Mouse (Mus musculus): ENCODE data around the gene Olfr960. TPM values are rescaled to one million over a fixed set of nuclear protein-coding genes. Genes with fewer than 3 reads are reported as not detected.

Gene Olfr960
- polyA plus RNA-seq (2014; fragmentation: Nextera tagmentation; extraction: Ambion mirVana), result not detected in 2 replicates

GRCm38 (mm10) chr9:39621073-39621472 lies at the start of gene Olfr960:
Gene Olfr960 (plus strand): TSS chr9:39621373.
- Histone ChIP-seq H3K9me3 (replicated peaks; ENCODE audit: control insufficient read depth, low read length) (no peaks in the 10 kb centered on the region), H3K4me2 (ENCODE audit: low read depth, low read length) (no peak within 1 kb of the TSS), H3K27me3 (ENCODE audit: control insufficient read depth, insufficient read depth, low read length) (no peaks in the 10 kb centered on the region), H3K9ac (replicated peaks; ENCODE audit: low read length) (no peak within 1 kb of the TSS), H3K36me3 (replicated peaks; ENCODE audit: control insufficient read depth, insufficient read depth, low read depth, low read length) (no peaks in the 10 kb centered on the region), H3K27ac (replicated peaks; ENCODE audit: low read depth, low read length) (no peak within 1 kb of the TSS), H3K4me3 (ENCODE audit: low read depth, low read length) (no peak within 1 kb of the TSS), H3K4me1 (ENCODE audit: control insufficient read depth, insufficient read depth, low read length) (no peaks in the 10 kb centered on the region)
- WGBS, result 85% methylated on average over 1 of the region's 1 CpGs
- ATAC-seq (replicated peaks; ENCODE audit: insufficient number of reproducible peaks, low FRiP score, low TSS enrichment, low read depth) (no peak), DNase-seq (ENCODE audit: low spot score) (no peak)

- Histone ChIP-seq H3K27ac (replicated peaks; ENCODE audit: low read depth, low read length) (no peak within 1 kb of the TSS), H3K36me3 (replicated peaks; ENCODE audit: control insufficient read depth, insufficient read depth, low read depth, low read length) (no peaks in the 10 kb centered on the region), H3K4me2 (ENCODE audit: low read depth, low read length) (no peak within 1 kb of the TSS), H3K9me3 (replicated peaks; ENCODE audit: control insufficient read depth, low read length) (no peaks in the 10 kb centered on the region), H3K9ac (replicated peaks; ENCODE audit: low read length) (no peak within 1 kb of the TSS), H3K4me3 (ENCODE audit: low read depth, low read length) (no peak within 1 kb of the TSS), H3K4me1 (ENCODE audit: control insufficient read depth, insufficient read depth, low read length) (no peaks in the 10 kb centered on the region), H3K27me3 (ENCODE audit: control insufficient read depth, insufficient read depth, low read length) (no peaks in the 10 kb centered on the region)
- ATAC-seq (replicated peaks; ENCODE audit: insufficient number of reproducible peaks, low FRiP score, low TSS enrichment, low read depth) (no peak), DNase-seq (ENCODE audit: low spot score) (no peak)
- WGBS, result 75% methylated on average over 3 of the region's 3 CpGs
Measured at GRCm38 (mm10) chr9:39575469-39575868, 45.7 kb upstream of the Olfr960 start, which contains the start of gene Olfr959. Gene Olfr959 (minus strand): TSS chr9:39575569.

GRCm38 (mm10) chr9:39577050-39577449 lies 44.1 kb upstream of the Olfr960 start:
- 87% methylated on average over 5 of the region's 5 CpGs for WGBS

GRCm38 (mm10) chr9:39602536-39603332 lies 18.4 kb upstream of the Olfr960 start:
- WGBS, result under 1% methylated on average over 19 of the region's 19 CpGs
- H3K27me3 ChIP-seq (ENCODE audit: control insufficient read depth, insufficient read depth, low read length), result no peaks in the 10 kb centered on the region
- H3K9ac ChIP-seq (replicated peaks; ENCODE audit: low read length), result peak overlapping the region; percentile 22; the same call in 1 of the 2 replicates
- no peaks in the 10 kb centered on the region for H3K36me3 ChIP-seq (replicated peaks; ENCODE audit: control insufficient read depth, insufficient read depth, low read depth, low read length)
- DNase-seq (ENCODE audit: low spot score) (peak; percentile 68), ATAC-seq (replicated peaks; ENCODE audit: insufficient number of reproducible peaks, low FRiP score, low TSS enrichment, low read depth) (no peak; the same call in 1 of the 2 replicates)
- H3K4me1 ChIP-seq (ENCODE audit: control insufficient read depth, insufficient read depth, low read length), result no peaks in the 10 kb centered on the region
- peak overlapping the region; percentile 28 for H3K4me3 ChIP-seq (ENCODE audit: low read depth, low read length)
- H3K27ac ChIP-seq (replicated peaks; ENCODE audit: low read depth, low read length), result no peak overlapping the region
- peak overlapping the region; percentile 64 for H3K4me2 ChIP-seq (ENCODE audit: low read depth, low read length)
- H3K9me3 ChIP-seq (replicated peaks; ENCODE audit: control insufficient read depth, low read length), result no peaks in the 10 kb centered on the region

More at GRCm38 (mm10) chr9:39577050-39577449, 44.1 kb upstream of the Olfr960 start:
- H3K4me3 ChIP-seq (ENCODE audit: low read depth, low read length), result no peak overlapping the region
- no peaks in the 10 kb centered on the region for H3K27me3 ChIP-seq (ENCODE audit: control insufficient read depth, insufficient read depth, low read length)
- H3K27ac ChIP-seq (replicated peaks; ENCODE audit: low read depth, low read length), result no peak overlapping the region
- H3K4me2 ChIP-seq (ENCODE audit: low read depth, low read length), result no peak overlapping the region
- DNase-seq (ENCODE audit: low spot score) (no peak), ATAC-seq (replicated peaks; ENCODE audit: insufficient number of reproducible peaks, low FRiP score, low TSS enrichment, low read depth) (no peak)
- H3K9me3 ChIP-seq (replicated peaks; ENCODE audit: control insufficient read depth, low read length), result no peaks in the 10 kb centered on the region
- no peaks in the 10 kb centered on the region for H3K36me3 ChIP-seq (replicated peaks; ENCODE audit: control insufficient read depth, insufficient read depth, low read depth, low read length)
- no peak overlapping the region for H3K9ac ChIP-seq (replicated peaks; ENCODE audit: low read length)
- H3K4me1 ChIP-seq (ENCODE audit: control insufficient read depth, insufficient read depth, low read length), result no peaks in the 10 kb centered on the region

- Histone ChIP-seq H3K9ac (replicated peaks; ENCODE audit: low read length) (peak overlapping the region; percentile 22; the same call in 1 of the 2 replicates), H3K27ac (replicated peaks; ENCODE audit: low read depth, low read length) (no peak overlapping the region), H3K9me3 (replicated peaks; ENCODE audit: control insufficient read depth, low read length) (no peaks in the 10 kb centered on the region), H3K27me3 (ENCODE audit: control insufficient read depth, insufficient read depth, low read length) (no peaks in the 10 kb centered on the region), H3K4me1 (ENCODE audit: control insufficient read depth, insufficient read depth, low read length) (no peaks in the 10 kb centered on the region), H3K4me3 (ENCODE audit: low read depth, low read length) (peak overlapping the region; percentile 28), H3K36me3 (replicated peaks; ENCODE audit: control insufficient read depth, insufficient read depth, low read depth, low read length) (no peaks in the 10 kb centered on the region), H3K4me2 (ENCODE audit: low read depth, low read length) (peak overlapping the region; percentile 64)
- peak; percentile 61 for DNase-seq (ENCODE audit: low spot score)
- 0 out of 2 replicates have a peak, but pooled peaks have one; percentile 55 for ATAC-seq (replicated peaks; ENCODE audit: insufficient number of reproducible peaks, low FRiP score, low TSS enrichment, low read depth)
- WGBS, result 1% methylated on average over 9 of the region's 9 CpGs
Measured at GRCm38 (mm10) chr9:39603333-39603845, 17.8 kb upstream of the Olfr960 start.

- peak within 1 kb of the TSS; percentile 28 for H3K4me3 ChIP-seq (ENCODE audit: low read depth, low read length)
- H3K9me3 ChIP-seq (replicated peaks; ENCODE audit: control insufficient read depth, low read length), result no peaks in the 10 kb centered on the region
- no peaks in the 10 kb centered on the region for H3K4me1 ChIP-seq (ENCODE audit: control insufficient read depth, insufficient read depth, low read length)
- peak; percentile 89 for DNase-seq (ENCODE audit: low spot score)
- no peaks in the 10 kb centered on the region for H3K27me3 ChIP-seq (ENCODE audit: control insufficient read depth, insufficient read depth, low read length)
- under 1% methylated on average over 8 of the region's 8 CpGs for WGBS
- H3K27ac ChIP-seq (replicated peaks; ENCODE audit: low read depth, low read length), result no peak within 1 kb of the TSS
- H3K36me3 ChIP-seq (replicated peaks; ENCODE audit: control insufficient read depth, insufficient read depth, low read depth, low read length), result no peaks in the 10 kb centered on the region
- peak within 1 kb of the TSS; percentile 64 for H3K4me2 ChIP-seq (ENCODE audit: low read depth, low read length)
- H3K9ac ChIP-seq (replicated peaks; ENCODE audit: low read length), result peak within 1 kb of the TSS; percentile 22; the same call in 1 of the 2 replicates
- ATAC-seq (replicated peaks; ENCODE audit: insufficient number of reproducible peaks, low FRiP score, low TSS enrichment, low read depth), result peak; percentile 89
Measured at GRCm38 (mm10) chr9:39603999-39604453, 17.1 kb upstream of the Olfr960 start, which contains the start of gene AW551984. Gene AW551984 (minus strand): TSS chr9:39604403.

GRCm38 (mm10) chr9:39608497-39608896 lies 12.7 kb upstream of the Olfr960 start:
- no peak for DNase-seq (ENCODE audit: low spot score)
- Histone ChIP-seq H3K36me3 (replicated peaks; ENCODE audit: control insufficient read depth, insufficient read depth, low read depth, low read length) (no peaks in the 10 kb centered on the region), H3K27ac (replicated peaks; ENCODE audit: low read depth, low read length) (no peak overlapping the region), H3K9me3 (replicated peaks; ENCODE audit: control insufficient read depth, low read length) (no peaks in the 10 kb centered on the region), H3K4me2 (ENCODE audit: low read depth, low read length) (no peak overlapping the region), H3K27me3 (ENCODE audit: control insufficient read depth, insufficient read depth, low read length) (no peaks in the 10 kb centered on the region), H3K4me3 (ENCODE audit: low read depth, low read length) (no peak overlapping the region), H3K9ac (replicated peaks; ENCODE audit: low read length) (no peak overlapping the region), H3K4me1 (ENCODE audit: control insufficient read depth, insufficient read depth, low read length) (no peaks in the 10 kb centered on the region)
- ATAC-seq (replicated peaks; ENCODE audit: insufficient number of reproducible peaks, low FRiP score, low TSS enrichment, low read depth), result no peak

- Histone ChIP-seq H3K36me3 (replicated peaks; ENCODE audit: control insufficient read depth, insufficient read depth, low read depth, low read length) (no peaks in the 10 kb centered on the region), H3K27me3 (ENCODE audit: control insufficient read depth, insufficient read depth, low read length) (no peaks in the 10 kb centered on the region), H3K4me1 (ENCODE audit: control insufficient read depth, insufficient read depth, low read length) (no peaks in the 10 kb centered on the region), H3K27ac (replicated peaks; ENCODE audit: low read depth, low read length) (no peak within 1 kb of the TSS), H3K4me2 (ENCODE audit: low read depth, low read length) (no peak within 1 kb of the TSS), H3K9me3 (replicated peaks; ENCODE audit: control insufficient read depth, low read length) (no peaks in the 10 kb centered on the region), H3K9ac (replicated peaks; ENCODE audit: low read length) (no peak within 1 kb of the TSS), H3K4me3 (ENCODE audit: low read depth, low read length) (no peak within 1 kb of the TSS)
- DNase-seq (ENCODE audit: low spot score), result no peak
- ATAC-seq (replicated peaks; ENCODE audit: insufficient number of reproducible peaks, low FRiP score, low TSS enrichment, low read depth), result no peak
- 72% methylated on average over 3 of the region's 3 CpGs for WGBS
Measured at GRCm38 (mm10) chr9:39610355-39610754, 10.8 kb upstream of the Olfr960 start, which contains the start of gene Olfr148. Gene Olfr148 (plus strand): TSS chr9:39610655.
